16 mouse cellular contexts compared by ENCODE assay signal in the genomic region with DNA sequence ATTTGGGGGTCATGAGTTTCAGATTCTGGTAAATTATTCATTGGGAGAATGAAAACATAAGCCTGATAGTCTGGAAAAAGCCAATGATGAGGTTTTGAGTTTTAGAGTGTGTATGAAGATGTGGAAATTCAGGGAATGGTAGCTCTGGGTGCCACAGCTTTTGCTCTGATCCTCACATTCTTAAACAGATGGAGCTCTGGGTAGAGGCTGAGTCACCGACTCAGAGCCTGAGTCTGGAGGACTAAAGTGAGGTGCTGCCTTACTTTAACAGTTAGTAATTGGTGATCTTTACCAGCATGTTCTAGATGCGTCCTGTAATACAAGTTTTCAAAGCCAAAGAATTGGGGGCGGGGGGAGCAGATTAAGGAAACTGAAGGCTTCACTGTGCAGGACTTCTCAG.
"Had no signal": no experiment of that assay in that cellular context is flagged by ENCODE, and none has a peak within 500 bp of the region (broad histone marks: within the 10 kb centered on the region; RNA-seq: fewer than 3 reads in every experiment).

No protein-coding gene starts in this region.

- DNase-seq: left cerebral cortex, postnatal 4 days; liver, embryonic 13.5 days; liver, postnatal 0 days; lung, adult 18-20 months; lung, adult 2 months; lung, embryonic 14.5 days; lung, postnatal 10 days; lung, postnatal 14 days; lung, postnatal 36 days; lung, postnatal 4 days; midbrain, embryonic 14.5 days had no signal

- ATAC-seq: liver, embryonic 12.5 days; liver, postnatal 0 days; lung, postnatal 0 days; midbrain, embryonic 13.5 days; midbrain, embryonic 15.5 days; midbrain, embryonic 16.5 days had no signal
